Mouse (Mus musculus) neural tube, postnatal 0 days (tissue): ENCODE results near the gene Tmem39a. TPM values are rescaled to one million over a fixed set of nuclear protein-coding genes. Genes with fewer than 3 reads are reported as not detected.

Experiments
- polyA plus RNA-seq: library from polyadenylated mRNA; unstranded; fragments of >200 nt; fragmentation: Nextera tagmentation; extraction: Ambion mirVana; gene quantifications from 2 replicates; pipeline ENCODE4 v1.2.1, GENCODE M21; 2015

Gene Tmem39a
- polyA plus RNA-seq, result 19.9 and 22.3 TPM in 2 replicates

DNA sequence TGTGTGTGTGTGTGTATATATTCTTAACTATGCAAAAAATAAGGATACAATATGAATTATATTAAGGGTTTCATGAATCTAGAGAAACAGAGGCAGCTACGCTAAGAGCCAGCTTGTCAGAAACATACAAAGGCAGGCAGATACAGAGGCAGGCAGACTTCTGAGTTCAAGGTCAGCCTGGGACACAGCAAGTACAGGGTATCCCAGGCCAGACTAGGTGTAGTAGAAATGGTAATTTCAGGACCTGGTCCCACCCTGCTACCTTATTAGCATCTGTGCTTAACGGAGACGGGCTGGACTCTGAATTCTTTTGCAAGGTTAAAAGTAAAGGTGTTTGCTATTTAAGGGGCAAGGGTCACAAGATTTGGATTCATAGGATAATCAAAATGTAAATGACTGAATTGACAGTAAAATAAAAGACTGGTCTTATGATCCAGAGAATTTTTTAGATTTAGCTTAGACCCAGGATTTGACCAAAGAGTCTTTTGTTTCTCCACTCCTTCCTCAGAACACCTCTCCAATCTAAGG is at the start of gene Tmem39a:
Gene Tmem39a, plus strand, starts transcription at position 478 of the 528 bp plus-strand sequence.

GRCm38 (mm10) chr16:38522129-38523084 is 36.1 kb upstream of the Tmem39a start, which contains the start of gene Timmdc1:
TSS of gene Timmdc1 (minus strand) at chr16:38522663.

DNA sequence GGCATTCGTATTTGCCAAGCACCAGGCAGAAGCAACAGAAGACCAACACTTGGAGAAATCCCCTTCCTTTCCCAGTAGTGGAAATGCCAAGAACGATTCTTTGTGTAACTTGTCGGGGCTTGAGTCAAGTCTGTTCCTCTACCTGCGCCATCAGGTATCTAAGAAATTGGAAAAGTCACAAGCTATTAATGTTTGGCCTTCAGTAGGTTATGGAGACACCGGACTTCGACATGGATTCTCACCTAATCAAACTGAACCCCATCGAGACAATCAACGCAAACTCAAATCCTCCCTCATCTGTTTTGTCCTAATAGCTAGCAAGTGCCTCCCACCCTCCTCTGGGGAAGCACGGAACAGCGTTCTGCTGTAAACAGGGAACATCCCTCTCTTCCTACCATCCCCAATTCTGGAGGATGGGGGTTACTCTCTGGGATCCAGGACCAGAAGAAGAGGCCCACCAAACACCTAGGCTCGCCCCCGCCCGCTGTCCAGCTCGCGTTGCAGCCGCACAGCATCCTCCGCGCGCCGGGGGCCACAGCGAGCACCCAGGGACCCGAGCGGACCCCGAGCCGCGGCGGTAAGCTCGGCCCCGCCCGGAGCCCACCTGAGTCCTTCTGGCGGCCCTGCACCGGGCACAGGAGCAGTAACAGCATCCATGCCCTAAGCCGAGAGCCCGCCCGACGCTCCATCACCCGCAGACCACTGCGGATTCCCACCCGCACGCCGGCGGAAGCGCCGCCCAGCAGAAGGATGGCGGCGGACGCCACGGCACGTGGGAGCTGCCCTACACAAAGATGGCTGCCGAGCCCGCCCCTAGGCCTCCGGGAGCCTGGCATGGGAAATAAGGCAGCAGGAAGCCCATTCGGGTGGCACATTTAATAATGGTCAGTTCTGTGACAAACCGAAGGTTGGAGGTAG is 8.8 kb upstream of the Tmem39a start, which contains the start of gene Poglut1:
Gene Poglut1, minus strand, starts transcription at position 780 of the 918 bp plus-strand sequence.

Other genes with a start within 250 kb of the Tmem39a start
- gene Maats1, start 216.6 kb upstream of the Tmem39a start, polyA plus RNA-seq, result 0.86 and 0.92 TPM in 2 replicates
- 109 and 111 TPM in 2 replicates for gene Cox17, start 211.7 kb upstream of the Tmem39a start, polyA plus RNA-seq
- gene Gm21987, start 211.7 kb upstream of the Tmem39a start, polyA plus RNA-seq, result not detected in 2 replicates
- 0.11 and 0.37 TPM in 2 replicates for gene Popdc2, start 196.5 kb upstream of the Tmem39a start, polyA plus RNA-seq
- 2.2 and 2.7 TPM in 2 replicates for gene Pla1a, start 125.6 kb upstream of the Tmem39a start, polyA plus RNA-seq
- gene Adprh, start 106.0 kb upstream of the Tmem39a start, polyA plus RNA-seq, result 133 TPM in 2 replicates
- gene Cd80, start 103.1 kb upstream of the Tmem39a start, polyA plus RNA-seq, result 0.17 and 0.28 TPM in 2 replicates
- gene Timmdc1, start 36.0 kb upstream of the Tmem39a start, polyA plus RNA-seq, result 29.1 and 29.2 TPM in 2 replicates
- 40.0 and 41.3 TPM in 2 replicates for gene Poglut1, start 8.4 kb upstream of the Tmem39a start, polyA plus RNA-seq
- 4.3 and 4.5 TPM in 2 replicates for gene Arhgap31, start 154.6 kb downstream of the Tmem39a start, polyA plus RNA-seq
- gene B4galt4, start 183.6 kb downstream of the Tmem39a start, polyA plus RNA-seq, result 31.7 and 33.5 TPM in 2 replicates
- 0.21 TPM in 1 of 2 replicates, not detected in the other for gene Upk1b, start 241.6 kb downstream of the Tmem39a start, polyA plus RNA-seq